10 mouse cellular contexts compared by ENCODE assay signal in genomic region chr6:82844432-82844831, GRCm38 (mm10).
DNase-seq lines count a peak whose midpoint lies in the region; ATAC-seq and TF ChIP-seq lines count a peak whose summit lies in the region.
"Had no signal": no experiment of that assay in that cellular context is flagged by ENCODE, and none has a peak within 500 bp of the region (broad histone marks: within the 10 kb centered on the region; RNA-seq: fewer than 3 reads in every experiment).

No protein-coding gene starts in this region.

- no peaks in the 10 kb centered on the region for H3K27me3 ChIP-seq in liver, postnatal 0 days (ENCODE audit: insufficient read depth, low read length)

- TF ChIP-seq EP300 in liver, postnatal 0 days (IDR thresholded peaks at IDR 0.05; ENCODE audit: low read depth): no peak

- TF ChIP-seq POLR2A in lung, adult 2 months (IDR thresholded peaks at IDR 0.05; ENCODE audit: borderline replicate concordance, extremely low read depth, low read depth, low read length): no peak

- no peak overlapping the region for H3K9ac ChIP-seq in liver, postnatal 0 days (replicated peaks)

- H3K4me1 ChIP-seq in lung, adult 2 months (ENCODE audit: control insufficient read depth, insufficient read depth, low read length): no peaks in the 10 kb centered on the region
- H3K4me1 ChIP-seq in liver, postnatal 0 days (ENCODE audit: insufficient read depth): no peaks in the 10 kb centered on the region

- TF ChIP-seq CTCF in lung, adult 2 months (IDR thresholded peaks at IDR 0.05; ENCODE audit: insufficient read depth, low read length): peak; percentile 29; the same call in 1 of the 2 replicates
- peak; percentile 61 for TF ChIP-seq CTCF in liver, postnatal 0 days (IDR thresholded peaks at IDR 0.05; ENCODE audit: low read depth)

- H3K4me3 ChIP-seq in lung, adult 2 months (replicated peaks; ENCODE audit: extremely low read depth, low read depth, low read length): no peak overlapping the region
- H3K4me3 ChIP-seq in liver, postnatal 0 days (ENCODE audit: low read depth, low read length): no peak overlapping the region
- H3K4me3 ChIP-seq: myocyte had no signal

- no peaks in the 10 kb centered on the region for H3K36me3 ChIP-seq in liver, postnatal 0 days (replicated peaks; ENCODE audit: insufficient read depth, low read length)

- peaks cover 3% of the 10 kb centered on the region; the same call in 1 of the 2 replicates for H3K9me3 ChIP-seq in liver, postnatal 0 days (ENCODE audit: low read length)

- WGBS in lung, adult 2 months: 50% methylated on average over 3 of the region's 3 CpGs
- 59% methylated on average over 3 of the region's 3 CpGs for WGBS in liver, postnatal 0 days (ENCODE audit: insufficient replicate concordance)

- no peak overlapping the region for H3K4me2 ChIP-seq in liver, postnatal 0 days (ENCODE audit: low read depth, low read length)

- ATAC-seq in liver, postnatal 0 days: peak; percentile 43; the same call in 1 of the 2 replicates

- no peak overlapping the region for H3K27ac ChIP-seq in liver, postnatal 0 days (ENCODE audit: low read depth)

- peak; percentile 35 for DNase-seq in embryo, embryonic 10 days (ENCODE audit: low spot score)
- DNase-seq in embryo, embryonic 9.5 days (ENCODE audit: extremely low spot score): no peak
- DNase-seq in lung, adult 2 months: peak; percentile 20
- DNase-seq in lung, postnatal 25 days (ENCODE audit: low spot score): no peak
- DNase-seq in liver, postnatal 0 days: peak; percentile 58
- DNase-seq in thymus, postnatal 0 days (ENCODE audit: low spot score): peak; percentile 57
- DNase-seq in right cerebral cortex, postnatal 10 days (ENCODE audit: low spot score in 2 of 2): no peak
- no peak for DNase-seq in heart, adult 9 months (ENCODE audit: low spot score in 2 of 2)
- DNase-seq: cerebellum, adult 9-10 months had no signal

Comparison
In these comparisons a context has a peak if more than half of its experiments do, and no peak if none do; other contexts are left out.
1. DNase-seq: peak in embryo, embryonic 10 days (single experiment), lung, adult 2 months (single experiment), liver, postnatal 0 days (single experiment) and thymus, postnatal 0 days (single experiment); none in embryo, embryonic 9.5 days (single experiment), lung, postnatal 25 days (single experiment), right cerebral cortex, postnatal 10 days (0 of 2) and heart, adult 9 months (0 of 2).